Mouse (Mus musculus) activated CD4-positive, CD25-positive, alpha-beta regulatory T cell, adult 4 months (primary cell): Measurements from ENCODE around the gene Orai3. TPM values are rescaled to one million over a fixed set of nuclear protein-coding genes. Genes with fewer than 3 reads are reported as not detected.
"Not testable (repeated sequence)": the region's sequence is repeated elsewhere in the genome, so short reads cannot be mapped to it uniquely, and the experiment has no call there.

Experiments used
- ATAC-seq: one replicate; pipeline ENCODE4 v1.8.0; 2017
- polyA plus RNA-seq, 2 experiments: library from polyadenylated mRNA; unstranded; fragments of 100-300 nt; shearing (Covaris generic); gene quantifications; one replicate each; pipeline ENCODE4 v1.2.1; 2017

Gene Orai3
- polyA plus RNA-seq, 2 experiments from 2014 or later = 11.3 to 12.2 TPM

- ATAC-seq = no peak
Measured at GRCm38 (mm10) chr7:127765756-127766155, 3.9 kb upstream of the Orai3 start.

GRCm38 (mm10) chr7:127766851-127767609, 2.6 kb upstream of the Orai3 start:
- ATAC-seq = no peak

GRCm38 (mm10) chr7:127767671-127768345, 1.8 kb upstream of the Orai3 start:
- ATAC-seq = no peak

GRCm38 (mm10) chr7:127768346-127768996, 1.1 kb upstream of the Orai3 start:
- no peak for ATAC-seq

- peak; percentile 55 for ATAC-seq
Measured at GRCm38 (mm10) chr7:127768997-127769593, 520 bp upstream of the Orai3 start.

GRCm38 (mm10) chr7:127770039-127770905, 657 bp downstream of the Orai3 start:
- peak; percentile 9 for ATAC-seq

- no peak for ATAC-seq
Measured at GRCm38 (mm10) chr7:127771262-127771661, 1.6 kb downstream of the Orai3 start.

GRCm38 (mm10) chr7:127772080-127772479, 2.5 kb downstream of the Orai3 start:
- ATAC-seq = no peak

GRCm38 (mm10) chr7:127772557-127772956, 2.9 kb downstream of the Orai3 start:
- ATAC-seq = no peak

- ATAC-seq = no peak
Measured at GRCm38 (mm10) chr7:127773664-127774384, 4.2 kb downstream of the Orai3 start.

GRCm38 (mm10) chr7:127775837-127776236, 6.2 kb downstream of the Orai3 start:
- not testable (repeated sequence) for ATAC-seq

- ATAC-seq = no peak
Measured at GRCm38 (mm10) chr7:127776426-127776825, 6.8 kb downstream of the Orai3 start, which contains the start of gene Setd1a. Setd1a (plus strand) TSS chr7:127776670.

- ATAC-seq = peak; percentile 94
Measured at GRCm38 (mm10) chr7:127776878-127777473, 7.4 kb downstream of the Orai3 start.

GRCm38 (mm10) chr7:127777474-127778266, 8.1 kb downstream of the Orai3 start:
- no peak for ATAC-seq

GRCm38 (mm10) chr7:127778350-127778749, 8.7 kb downstream of the Orai3 start:
- no peak for ATAC-seq

- ATAC-seq = no peak
Measured at GRCm38 (mm10) chr7:127785308-127785707, 15.7 kb downstream of the Orai3 start, which contains the start of gene Gm49388. Gm49388 (plus strand) TSS chr7:127785608.

GRCm38 (mm10) chr7:127797076-127797845, 27.6 kb downstream of the Orai3 start:
- no peak for ATAC-seq

- ATAC-seq = no peak
Measured at GRCm38 (mm10) chr7:127798591-127798990, 29.0 kb downstream of the Orai3 start.

GRCm38 (mm10) chr7:127799211-127799610, 29.6 kb downstream of the Orai3 start:
- no peak for ATAC-seq
